In genomic region chr1:18106720-18107355, GRCm38 (mm10) we compare ENCODE assay signal across 9 mouse cellular contexts. TPM values are rescaled to one million over a fixed set of nuclear protein-coding genes. Genes with fewer than 3 reads are reported as not detected.
DNase-seq lines count a peak whose midpoint lies in the region; ATAC-seq and TF ChIP-seq lines count a peak whose summit lies in the region.
"Had no signal": no experiment of that assay in that cellular context is flagged by ENCODE, and none has a peak within 500 bp of the region (broad histone marks: within the 10 kb centered on the region; RNA-seq: fewer than 3 reads in every experiment).

No protein-coding gene starts in this region.

- no peak overlapping the region for H3K4me2 ChIP-seq in midbrain, embryonic 13.5 days (replicated peaks)

- DNase-seq in kidney, adult 9 months, result peak; percentile 24
- DNase-seq in kidney, adult 11 months, result no peak
- DNase-seq in ES-E14 (ENCODE audit: low read depth, low spot score), result peak; percentile 28
- peak; percentile 20 for DNase-seq in embryo, embryonic 9.5 days (ENCODE audit: extremely low spot score)
- no peak for DNase-seq in right cerebral cortex, postnatal 4 days
- no peak for DNase-seq in heart, adult 8-10 months (ENCODE audit: low spot score)
- no peak for DNase-seq in heart, adult 9 months (ENCODE audit: low spot score in 2 of 2)
- DNase-seq: thymus, adult 2 months had no signal

- H3K9ac ChIP-seq in ES-E14 (ENCODE audit: insufficient read depth, low read depth, low read length, poor library complexity, severe bottlenecking), result no peak overlapping the region
- H3K9ac ChIP-seq in midbrain, embryonic 13.5 days (replicated peaks), result no peak overlapping the region

- H3K4me3 ChIP-seq in ES-E14 (ENCODE audit: insufficient read depth in 1 of 2, low read depth in 1 of 2, low read length in 2 of 2, poor library complexity in 1 of 2, severe bottlenecking in 1 of 2), result no peak overlapping the region
- H3K4me3 ChIP-seq in midbrain, embryonic 13.5 days (replicated peaks), result no peak overlapping the region

- in situ Hi-C loops in ES-E14 (cut with MboI; ENCODE audit: low sequenced_read_pairs in 2 of 2, unreplicated experiment in 2 of 2), result loop anchor here (10.0 to 25.0 kb wide), 2 partner anchors 120 to 122 kb away; no protein-coding TSS in a partner anchor

- H3K36me3 ChIP-seq in ES-E14 (ENCODE audit: control insufficient read depth, insufficient read depth, low read length, poor library complexity, severe bottlenecking), result no peaks in the 10 kb centered on the region
- no peaks in the 10 kb centered on the region for H3K36me3 ChIP-seq in midbrain, embryonic 13.5 days

- 0 out of 2 replicates have a peak, but pooled peaks have one; percentile 50 for ATAC-seq in midbrain, embryonic 13.5 days

- no peaks in the 10 kb centered on the region for H3K9me3 ChIP-seq in ES-E14 (ENCODE audit: control insufficient read depth, insufficient read depth, low read depth, low read length)
- H3K9me3 ChIP-seq in midbrain, embryonic 13.5 days, result no peaks in the 10 kb centered on the region

- H3K27me3 ChIP-seq in midbrain, embryonic 13.5 days, result peaks cover 6% of the 10 kb centered on the region; the same call in 1 of the 2 replicates

- 34% methylated on average over 5 of the region's 5 CpGs for WGBS in midbrain, embryonic 13.5 days

- no peaks in the 10 kb centered on the region for H3K4me1 ChIP-seq in ES-E14 (ENCODE audit: control insufficient read depth in 2 of 2, insufficient read depth in 2 of 2, low read length in 2 of 2, poor library complexity in 1 of 2)
- H3K4me1 ChIP-seq in midbrain, embryonic 13.5 days (replicated peaks), result peaks cover 3% of the 10 kb centered on the region; the same call in 1 of the 2 replicates

- no peak overlapping the region for H3K27ac ChIP-seq in ES-E14 (ENCODE audit: insufficient read depth, low read depth, low read length, poor library complexity, severe bottlenecking)
- no peak overlapping the region for H3K27ac ChIP-seq in midbrain, embryonic 13.5 days

TF ChIP-seq in ES-E14, 5 proteins besides CTCF, POLR2A, EP300 and RAD21:
- no peak for TF ChIP-seq MAFK (IDR thresholded peaks at IDR 0.05; ENCODE audit: insufficient read depth, low read depth, low read length)
- peak; percentile 42; the same call in 1 of the 2 replicates for TF ChIP-seq ZC3H11A (IDR thresholded peaks at IDR 0.05; ENCODE audit: borderline replicate concordance, low read depth, low read length)
- no peak for TF ChIP-seq ZNF384 (IDR thresholded peaks at IDR 0.05; ENCODE audit: low read depth, low read length)

RNA-seq across cellular contexts. Expression of gene Crisp4, which starts 38.9 kb away (rescaled TPM):
- total RNA-seq in ES-E14 (2012; rRNA removed), result not detected in 2 replicates
- polyA plus RNA-seq in midbrain, embryonic 13.5 days (2015; fragmentation: Nextera tagmentation; extraction: Ambion mirVana), result not detected in 2 replicates
- total RNA-seq in heart, adult 8-10 months (2022), result not detected
- polyA plus RNA-seq: thymus, adult 2 months had no signal

Comparison
In these comparisons a context has a peak if more than half of its experiments do, and no peak if none do; other contexts are left out.
1. DNase-seq: peak in kidney, adult 9 months (single experiment), ES-E14 (single experiment) and embryo, embryonic 9.5 days (single experiment); none in kidney, adult 11 months (single experiment), right cerebral cortex, postnatal 4 days (single experiment), heart, adult 8-10 months (single experiment) and heart, adult 9 months (0 of 2).